Mouse (Mus musculus): ENCODE data around the gene Tmx4. TPM values are rescaled to one million over a fixed set of nuclear protein-coding genes. Genes with fewer than 3 reads are reported as not detected.
A peak's percentile ranks its signal among the peaks of the same experiment; 100 is the strongest.

The Tmx4 gene
- total RNA-seq, 2 experiments from 2014 or later: 121 to 133 TPM

GRCm38 (mm10) chr2:134585243-134585642 is 58.7 kb downstream of the Tmx4 start:
- DNase-seq (ENCODE audit: low spot score in 2 of 2): no peak

GRCm38 (mm10) chr2:134559422-134559821 is 84.5 kb downstream of the Tmx4 start:
- DNase-seq (ENCODE audit: low spot score in 2 of 2): no peak

GRCm38 (mm10) chr2:134554221-134554727 is 89.7 kb downstream of the Tmx4 start, which contains the start of gene Hao1:
Hao1 (minus strand) TSS chr2:134554368.
- no peak for DNase-seq (ENCODE audit: low spot score in 2 of 2)

- no peak for DNase-seq (ENCODE audit: low spot score in 2 of 2)
Observed at GRCm38 (mm10) chr2:134552358-134552757, 91.6 kb downstream of the Tmx4 start.

- peak; percentile 44 to 76 for DNase-seq (ENCODE audit: low spot score in 2 of 2)
Observed at GRCm38 (mm10) chr2:134549770-134550169, 94.2 kb downstream of the Tmx4 start.

GRCm38 (mm10) chr2:134545116-134545515 is 98.8 kb downstream of the Tmx4 start:
- no peak for DNase-seq (ENCODE audit: low spot score in 2 of 2)

- no peak for DNase-seq (ENCODE audit: low spot score in 2 of 2)
Observed at GRCm38 (mm10) chr2:134544321-134545065, 99.5 kb downstream of the Tmx4 start.

Other genes with a start within 250 kb of the Tmx4 start
- not detected for gene Hao1, start 89.8 kb downstream of the Tmx4 start, total RNA-seq (2021)
- 100 to 1,000 TPM; 123 to 129 TPM for gene Plcb1, start 141.9 kb upstream of the Tmx4 start, total RNA-seq (2021)